Mouse (Mus musculus): ENCODE measurements around the gene Rreb1.

GRCm38 (mm10) chr13:37740111-37740510 lies 38.1 kb upstream of the Rreb1 start:
- TF ChIP-seq POLR2A (IDR thresholded peaks at IDR 0.05; ENCODE audit: extremely low read depth, insufficient read depth, low read length) (no peak), CTCF (IDR thresholded peaks at IDR 0.05; ENCODE audit: low read depth, low read length) (no peak)

All from liver, adult 2 months (tissue).